Mouse (Mus musculus) naive thymus-derived CD4-positive, alpha-beta T cell, adult 2 months (primary cell): ENCODE measurements around the gene Tvp23b.

Experiments
- DNase-seq: peaks from one replicate; pipeline ENCODE4 v3.0.0-alpha.2; 2011; ENCODE audit warnings: low read depth

Gene Tvp23b

GRCm38 (mm10) chr11:62943538-62943937 is 64.3 kb downstream of the Tvp23b start:
- no peak for DNase-seq

- DNase-seq: no peak
These were observed 66.3 kb downstream of the Tvp23b start for GRCm38 (mm10) chr11:62945514-62945913.

GRCm38 (mm10) chr11:62949548-62949947 is 70.3 kb downstream of the Tvp23b start:
- DNase-seq: no peak

- no peak for DNase-seq
These were observed 71.8 kb downstream of the Tvp23b start, which contains the start of gene Cdrt4 for GRCm38 (mm10) chr11:62951012-62951411. Gene Cdrt4, plus strand, starts transcription at chr11:62951193.

- no peak for DNase-seq
These were observed 75.5 kb downstream of the Tvp23b start for GRCm38 (mm10) chr11:62954766-62955165.

GRCm38 (mm10) chr11:62955186-62955585 is 75.9 kb downstream of the Tvp23b start:
- DNase-seq: no peak

GRCm38 (mm10) chr11:62955776-62956175 is 76.5 kb downstream of the Tvp23b start:
- DNase-seq: no peak

GRCm38 (mm10) chr11:62957626-62958180 is 78.4 kb downstream of the Tvp23b start:
- DNase-seq: no peak

- DNase-seq: no peak
These were observed 84.0 kb downstream of the Tvp23b start for GRCm38 (mm10) chr11:62963292-62963691.

- DNase-seq: no peak
These were observed 87.1 kb downstream of the Tvp23b start for GRCm38 (mm10) chr11:62966424-62966764.
